Mouse (Mus musculus) heart, embryonic 13.5 days (tissue): ENCODE data around the gene Asl. TPM values are rescaled to one million over a fixed set of nuclear protein-coding genes. Genes with fewer than 3 reads are reported as not detected.

Experiments used
- ATAC-seq: fragments of 200-750 bp; cut with Nextera tagmentation; 2 replicates; pipeline ENCODE4 v1.8.0; 2017; ENCODE audit warnings: moderate TSS enrichment; ENCODE audit not compliant: insufficient number of reproducible peaks, low FRiP score, low TSS enrichment; ENCODE audit errors: extremely low read depth
- H3K27ac ChIP-seq: fragments of 300-500 bp; sonication (generic); replicated peaks from 2 replicates; pipeline ENCODE4 v1.5.1; 2015; ENCODE audit warnings: moderate library complexity, mild to moderate bottlenecking, inconsistent platforms
- H3K27me3 ChIP-seq: fragments of 300-500 bp; sonication (generic); replicated peaks from 2 replicates; pipeline ENCODE4 v1.6.1; 2015; ENCODE audit warnings: mild to moderate bottlenecking, inconsistent platforms
- H3K36me3 ChIP-seq: fragments of 300-500 bp; sonication (generic); 2 replicates; pipeline ENCODE4 v1.6.1; 2015; ENCODE audit warnings: mild to moderate bottlenecking, inconsistent platforms
- H3K4me1 ChIP-seq: fragments of 300-500 bp; sonication (generic); 2 replicates; pipeline ENCODE4 v1.6.1; 2015; ENCODE audit warnings: inconsistent platforms
- H3K4me2 ChIP-seq: fragments of 300-500 bp; sonication (generic); 2 replicates; pipeline ENCODE4 v1.6.1; 2015; ENCODE audit warnings: inconsistent platforms, mild to moderate bottlenecking, moderate library complexity
- H3K4me3 ChIP-seq: fragments of 300-500 bp; sonication (generic); 2 replicates; pipeline ENCODE4 v1.5.1; 2015; ENCODE audit warnings: moderate library complexity, mild to moderate bottlenecking, inconsistent platforms
- H3K9ac ChIP-seq: fragments of 300-500 bp; sonication (generic); 2 replicates; pipeline ENCODE4 v1.6.1; 2015; ENCODE audit warnings: inconsistent platforms, mild to moderate bottlenecking, moderate library complexity
- H3K9me3 ChIP-seq: fragments of 300-500 bp; sonication (generic); 2 replicates; pipeline ENCODE4 v1.6.1; 2016; ENCODE audit warnings: inconsistent platforms
- WGBS: fragments of 180-500 bp; shearing (Covaris S2); methylation state at CpG from one replicate; pipeline ENCODE4 v1.1.7; 2015; ENCODE audit warnings: mixed read lengths; 5-methylcytosine and 5-hydroxymethylcytosine counted together
- polyA plus RNA-seq: library from polyadenylated mRNA; unstranded; fragments of >200 nt; fragmentation: Nextera tagmentation; extraction: Ambion mirVana; gene quantifications from 2 replicates; pipeline ENCODE4 v1.2.1, GENCODE M21; 2015

The Asl gene
- polyA plus RNA-seq, 1 experiment from 2014 or later = 18.7 TPM

GRCm38 (mm10) chr5:130023767-130024539 is 5.1 kb downstream of the Asl start:
- Histone ChIP-seq H3K27ac (peak overlapping the region; percentile 81), H3K4me3 (peak overlapping the region; percentile 77), H3K9me3 (no peaks in the 10 kb centered on the region), H3K36me3 (no peaks in the 10 kb centered on the region), H3K4me1 (peaks cover 14% of the 10 kb centered on the region), H3K4me2 (peak overlapping the region; percentile 92), H3K9ac (peak overlapping the region; percentile 82), H3K27me3 (peaks cover 27% of the 10 kb centered on the region)
- under 1% methylated on average over 32 of the region's 32 CpGs for WGBS
- peak; percentile 83 for ATAC-seq

- no peak overlapping the region for H3K27ac ChIP-seq
- peaks cover 14% of the 10 kb centered on the region for H3K4me1 ChIP-seq
- H3K4me3 ChIP-seq = peak overlapping the region; percentile 77
- H3K9ac ChIP-seq = peak overlapping the region; percentile 59; the same call in 1 of the 2 replicates
- H3K27me3 ChIP-seq = peaks cover 24% of the 10 kb centered on the region
- WGBS = 38% methylated on average over 12 of the region's 12 CpGs
- no peaks in the 10 kb centered on the region for H3K9me3 ChIP-seq
- no peak for ATAC-seq
- H3K36me3 ChIP-seq = 0 out of 2 replicates have a peak, but pooled peaks cover 6% of the 10 kb centered on the region
- H3K4me2 ChIP-seq = peak overlapping the region; percentile 92
These were observed 5.8 kb downstream of the Asl start for GRCm38 (mm10) chr5:130023067-130023766.

- no peak for ATAC-seq
- Histone ChIP-seq H3K4me3 (no peak overlapping the region), H3K4me1 (peaks cover 14% of the 10 kb centered on the region), H3K27me3 (peaks cover 17% of the 10 kb centered on the region), H3K36me3 (0 out of 2 replicates have a peak, but pooled peaks cover 8% of the 10 kb centered on the region), H3K9ac (no peak overlapping the region), H3K27ac (no peak overlapping the region), H3K4me2 (no peak overlapping the region), H3K9me3 (no peaks in the 10 kb centered on the region)
- WGBS = 83% methylated on average over 7 of the region's 7 CpGs
These were observed 6.7 kb downstream of the Asl start for GRCm38 (mm10) chr5:130022366-130022765.

GRCm38 (mm10) chr5:130021361-130021966 is 7.6 kb downstream of the Asl start:
- WGBS = 55% methylated on average over 5 of the region's 5 CpGs
- Histone ChIP-seq H3K36me3 (0 out of 2 replicates have a peak, but pooled peaks cover 8% of the 10 kb centered on the region), H3K4me3 (no peak overlapping the region), H3K9ac (no peak overlapping the region), H3K27me3 (peaks cover 8% of the 10 kb centered on the region; the same call in 1 of the 2 replicates), H3K9me3 (no peaks in the 10 kb centered on the region), H3K4me2 (no peak overlapping the region), H3K4me1 (peaks cover 14% of the 10 kb centered on the region), H3K27ac (no peak overlapping the region)
- no peak for ATAC-seq

GRCm38 (mm10) chr5:130019461-130019860 is 9.6 kb downstream of the Asl start:
- Histone ChIP-seq H3K36me3 (peaks cover 25% of the 10 kb centered on the region), H3K27ac (no peak overlapping the region), H3K4me2 (no peak overlapping the region), H3K27me3 (no peaks in the 10 kb centered on the region), H3K9me3 (peaks cover 2% of the 10 kb centered on the region; the same call in 1 of the 2 replicates), H3K4me1 (peaks cover 11% of the 10 kb centered on the region), H3K4me3 (no peak overlapping the region), H3K9ac (no peak overlapping the region)
- 42% methylated on average over 8 of the region's 8 CpGs for WGBS
- ATAC-seq = no peak

- peaks cover 15% of the 10 kb centered on the region for H3K9me3 ChIP-seq
- no peak overlapping the region for H3K4me3 ChIP-seq
- no peak overlapping the region for H3K27ac ChIP-seq
- H3K9ac ChIP-seq = no peak overlapping the region
- no peak for ATAC-seq
- H3K36me3 ChIP-seq = peaks cover 49% of the 10 kb centered on the region
- 84% methylated on average over 3 of the region's 3 CpGs for WGBS
- H3K27me3 ChIP-seq = no peaks in the 10 kb centered on the region
- no peak overlapping the region for H3K4me2 ChIP-seq
- peaks cover 6% of the 10 kb centered on the region for H3K4me1 ChIP-seq
These were observed 13.9 kb downstream of the Asl start for GRCm38 (mm10) chr5:130015104-130015503.

GRCm38 (mm10) chr5:130010961-130011360 is 18.1 kb downstream of the Asl start:
- ATAC-seq = no peak
- no peak overlapping the region for H3K27ac ChIP-seq
- WGBS = 86% methylated on average over 5 of the region's 5 CpGs
- H3K27me3 ChIP-seq = no peaks in the 10 kb centered on the region
- H3K4me1 ChIP-seq = no peaks in the 10 kb centered on the region
- H3K9ac ChIP-seq = no peak overlapping the region
- H3K4me3 ChIP-seq = no peak overlapping the region
- H3K4me2 ChIP-seq = no peak overlapping the region
- H3K9me3 ChIP-seq = peaks cover 19% of the 10 kb centered on the region
- peaks cover 38% of the 10 kb centered on the region for H3K36me3 ChIP-seq

GRCm38 (mm10) chr5:130009784-130010183 is 19.3 kb downstream of the Asl start:
- H3K9ac ChIP-seq = no peak overlapping the region
- H3K27me3 ChIP-seq = no peaks in the 10 kb centered on the region
- H3K4me2 ChIP-seq = no peak overlapping the region
- peaks cover 26% of the 10 kb centered on the region for H3K9me3 ChIP-seq
- WGBS = 87% methylated on average over 4 of the region's 4 CpGs
- no peaks in the 10 kb centered on the region for H3K4me1 ChIP-seq
- H3K36me3 ChIP-seq = peaks cover 26% of the 10 kb centered on the region
- ATAC-seq = no peak
- H3K27ac ChIP-seq = no peak overlapping the region
- H3K4me3 ChIP-seq = no peak overlapping the region

- H3K4me1 ChIP-seq = peaks cover 5% of the 10 kb centered on the region
- no peak for ATAC-seq
- H3K4me2 ChIP-seq = no peak overlapping the region
- no peaks in the 10 kb centered on the region for H3K27me3 ChIP-seq
- peaks cover 20% of the 10 kb centered on the region for H3K36me3 ChIP-seq
- 76% methylated on average over 6 of the region's 6 CpGs for WGBS
- H3K4me3 ChIP-seq = no peak overlapping the region
- peaks cover 35% of the 10 kb centered on the region for H3K9me3 ChIP-seq
- H3K9ac ChIP-seq = no peak overlapping the region
- no peak overlapping the region for H3K27ac ChIP-seq
These were observed 20.9 kb downstream of the Asl start for GRCm38 (mm10) chr5:130008034-130008590.

- no peak for ATAC-seq
- Histone ChIP-seq H3K27me3 (no peaks in the 10 kb centered on the region), H3K4me1 (peaks cover 8% of the 10 kb centered on the region), H3K27ac (no peak overlapping the region), H3K9me3 (peaks cover 35% of the 10 kb centered on the region), H3K4me2 (no peak overlapping the region), H3K9ac (no peak overlapping the region), H3K36me3 (peaks cover 16% of the 10 kb centered on the region), H3K4me3 (no peak overlapping the region)
- WGBS = 80% methylated on average over 1 of the region's 1 CpGs
These were observed 21.7 kb downstream of the Asl start for GRCm38 (mm10) chr5:130007344-130007743.

GRCm38 (mm10) chr5:130003229-130003628 is 25.8 kb downstream of the Asl start:
- H3K4me2 ChIP-seq = peak overlapping the region; percentile 86
- ATAC-seq = no peak
- peaks cover 8% of the 10 kb centered on the region; the same call in 1 of the 2 replicates for H3K36me3 ChIP-seq
- 40% methylated on average over 7 of the region's 7 CpGs for WGBS
- H3K9me3 ChIP-seq = peaks cover 18% of the 10 kb centered on the region
- peak overlapping the region; percentile 82 for H3K27ac ChIP-seq
- no peaks in the 10 kb centered on the region for H3K27me3 ChIP-seq
- peak overlapping the region; percentile 80 for H3K4me3 ChIP-seq
- H3K9ac ChIP-seq = peak overlapping the region; percentile 88
- H3K4me1 ChIP-seq = peaks cover 19% of the 10 kb centered on the region
